Mouse (Mus musculus) common myeloid progenitor, adult 5-6 weeks (primary cell): ENCODE results near the gene Arhgap32. TPM values are rescaled to one million over a fixed set of nuclear protein-coding genes. Genes with fewer than 3 reads are reported as not detected.

ENCODE experiments used
- ATAC-seq: replicated peaks from 2 replicates; pipeline ENCODE4 v1.8.0; 2016; ENCODE audit warnings: low read depth, mild to moderate bottlenecking, moderate TSS enrichment, inconsistent platforms; ENCODE audit not compliant: poor library complexity, severe bottlenecking
- total RNA-seq: library from RNA; stranded (forward); fragments of 200-1000, 187-1606 nt; gene quantifications from 2 replicates; pipeline ENCODE4 v1.2.3, GENCODE M21; 2017

Arhgap32 gene
- total RNA-seq, 1 experiment from 2014 or later, result 12.4 TPM

DNA sequence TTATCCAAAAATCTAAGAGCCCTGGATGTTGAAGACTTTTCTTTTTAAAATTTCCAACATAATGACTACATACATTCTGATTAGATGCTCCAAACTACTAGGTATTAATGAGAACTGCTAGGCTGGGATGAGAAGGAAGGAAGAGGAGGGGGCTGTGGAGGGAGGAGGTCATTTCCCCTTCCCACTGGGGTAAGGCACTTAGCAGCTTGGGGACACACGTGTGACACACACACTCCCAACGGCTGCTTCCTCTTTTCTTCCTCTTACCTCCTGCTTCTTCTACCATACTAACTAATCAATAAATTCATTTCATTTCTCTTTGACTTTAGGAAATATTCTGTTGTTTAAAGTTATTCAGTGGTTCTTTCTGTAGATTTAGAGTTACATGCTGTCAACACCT is 65.2 kb downstream of the Arhgap32 start:
- ATAC-seq, result 0 out of 2 replicates have a peak, but pooled peaks have one; percentile 50

DNA sequence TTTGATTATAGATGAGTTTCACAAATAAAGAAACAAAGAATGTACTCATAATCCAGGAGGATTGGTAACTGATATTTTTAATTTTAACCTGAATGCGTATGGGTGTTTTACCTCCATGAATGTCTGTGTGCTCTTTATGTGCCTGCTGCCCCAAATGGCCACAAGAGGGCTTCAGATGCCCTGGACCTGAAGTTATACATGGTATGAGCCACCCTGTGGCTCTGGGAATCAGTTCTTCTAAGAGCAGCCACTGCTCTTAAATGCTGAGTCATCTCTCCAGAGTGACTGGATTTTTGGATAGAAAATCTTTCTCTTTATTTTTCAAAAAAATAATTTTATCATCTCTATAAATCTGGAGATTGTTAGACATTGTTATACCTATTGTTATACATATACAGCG is 70.6 kb downstream of the Arhgap32 start:
- peak; percentile 84 for ATAC-seq

DNA sequence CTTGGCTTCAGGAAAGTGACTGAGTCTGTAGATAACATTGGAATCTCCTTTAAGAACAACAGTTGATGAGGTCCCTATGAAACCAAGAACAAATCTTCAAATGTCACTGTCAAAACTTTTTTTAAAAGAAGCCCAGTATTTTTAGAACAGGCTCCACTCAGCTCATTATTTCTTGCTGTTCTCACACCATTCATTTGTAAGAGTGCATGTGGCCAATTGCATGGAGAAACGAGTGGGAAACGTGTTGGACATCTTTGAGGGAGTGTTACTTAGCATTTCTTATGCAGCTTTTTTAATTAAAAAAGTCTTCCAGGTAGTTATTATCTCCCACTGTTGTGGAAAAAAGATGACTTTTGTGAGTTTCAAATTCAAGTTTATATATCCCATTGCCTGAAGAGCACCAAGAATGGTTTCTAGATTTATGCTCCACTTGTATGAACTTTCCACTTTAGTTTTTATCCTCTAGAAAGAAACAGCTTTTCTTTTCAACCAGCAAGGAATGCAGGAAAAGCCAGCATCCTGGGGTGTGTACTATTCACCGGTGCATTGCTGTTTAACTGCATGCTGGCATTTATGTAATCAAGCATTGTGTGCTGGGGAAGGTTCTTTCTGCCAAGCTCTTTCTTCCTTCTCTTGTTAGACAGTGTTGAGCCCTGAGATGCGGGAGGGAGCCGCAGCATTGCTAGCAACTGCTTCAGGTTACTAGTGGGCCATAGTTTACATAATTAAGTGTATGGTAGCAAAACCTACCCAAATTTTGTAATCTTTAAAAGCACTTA is 76.5 kb downstream of the Arhgap32 start:
- ATAC-seq, result no peak

DNA sequence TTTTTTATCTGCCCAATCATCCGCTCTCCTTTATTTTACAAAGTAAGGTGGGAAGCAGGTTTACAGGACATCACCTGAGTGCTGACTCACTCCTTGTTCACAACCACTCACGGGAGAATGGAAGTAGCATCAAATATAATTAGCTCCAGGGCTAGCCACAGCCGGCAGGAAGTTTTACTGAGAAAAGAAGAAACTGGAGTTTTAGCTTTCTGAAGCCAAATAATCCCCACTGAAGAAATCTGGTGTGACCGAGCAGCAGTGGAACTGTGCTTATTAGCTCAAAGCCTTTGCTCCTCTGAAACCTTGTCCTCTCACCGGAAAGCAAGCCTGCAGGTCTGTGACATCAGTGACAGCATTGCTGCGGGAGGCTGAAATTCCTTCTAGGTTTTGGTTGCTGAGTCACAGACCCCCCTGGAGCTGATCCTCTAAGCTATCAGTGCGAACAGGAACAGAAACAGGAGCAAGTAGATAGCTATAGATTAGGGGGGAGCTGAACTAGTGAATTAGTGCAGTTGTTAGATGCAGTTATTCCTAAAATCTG is 88.6 kb downstream of the Arhgap32 start:
- ATAC-seq, result no peak

DNA sequence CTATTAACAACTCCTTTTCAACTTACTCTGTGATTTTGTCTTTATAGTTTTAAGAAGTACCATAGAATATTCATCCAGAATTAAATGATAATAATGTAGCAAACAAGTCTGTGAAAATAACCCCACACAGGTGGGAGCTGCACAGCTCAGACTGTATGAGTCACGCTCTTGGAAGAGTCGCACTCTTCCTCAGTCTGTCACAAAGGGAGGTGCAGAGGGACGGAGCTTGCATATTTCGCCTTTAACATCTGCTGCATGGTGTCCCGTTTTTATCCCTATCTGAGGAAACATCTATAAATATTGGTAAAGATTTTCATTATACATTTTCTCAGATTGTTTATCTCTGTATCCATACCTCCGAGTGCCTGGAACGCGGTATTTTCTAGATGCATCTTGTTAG is 91.2 kb downstream of the Arhgap32 start:
- no peak for ATAC-seq

DNA sequence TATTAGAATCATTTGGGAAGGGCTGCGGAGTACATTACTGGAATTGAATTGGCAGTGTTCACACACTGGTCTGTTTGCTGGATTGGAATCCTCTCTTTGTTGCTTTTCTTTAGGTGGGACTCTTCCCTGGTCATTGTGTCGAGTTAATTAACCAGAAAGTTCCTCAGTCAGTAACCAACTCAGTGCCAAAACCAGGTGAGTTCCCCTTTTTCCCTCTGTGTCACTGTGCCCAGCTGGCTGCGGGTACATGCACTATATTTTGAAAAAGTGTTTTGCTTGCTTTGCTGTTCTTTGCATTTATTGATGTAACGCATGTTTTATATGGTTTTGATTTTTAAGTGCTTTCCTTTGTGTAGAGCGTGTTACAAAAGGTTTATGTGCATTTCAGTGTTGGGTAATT is 92.1 kb downstream of the Arhgap32 start:
- ATAC-seq, result 0 out of 2 replicates have a peak, but pooled peaks have one; percentile 32

DNA sequence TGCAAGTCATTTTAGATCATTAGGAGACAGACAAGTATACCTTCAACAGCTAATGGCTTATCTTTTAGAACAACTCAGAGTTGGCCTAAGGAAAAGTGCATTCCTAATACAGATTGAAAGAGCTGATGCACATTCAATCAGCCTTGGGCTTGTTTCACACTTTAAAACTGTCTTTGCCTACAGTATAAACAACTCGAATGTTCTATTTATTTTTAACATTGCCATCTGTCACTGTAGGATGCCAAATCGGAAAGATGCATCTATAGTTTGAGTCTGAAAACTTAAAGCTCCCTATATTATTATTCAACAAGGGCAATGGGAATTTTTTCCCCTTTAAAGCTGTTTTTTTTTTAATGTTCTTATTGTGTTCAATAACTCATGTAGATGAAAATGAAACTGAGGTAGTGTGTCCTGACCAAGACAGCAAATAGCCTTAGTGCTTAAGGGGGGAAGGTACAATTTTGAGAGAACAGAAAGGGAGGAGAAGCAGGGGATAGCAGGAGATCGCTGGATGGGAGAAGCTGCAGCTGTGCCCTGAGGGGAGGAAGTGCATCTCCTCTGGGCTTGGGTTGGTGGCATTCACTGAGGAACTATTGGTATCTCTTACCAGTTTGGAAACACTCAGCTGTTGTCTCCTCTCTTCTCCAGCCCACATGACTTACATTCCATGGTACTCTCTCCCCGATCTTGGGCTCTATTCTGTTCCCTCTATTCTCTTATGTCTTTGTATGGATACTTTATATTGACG is 101.1 kb downstream of the Arhgap32 start:
- ATAC-seq, result no peak

DNA sequence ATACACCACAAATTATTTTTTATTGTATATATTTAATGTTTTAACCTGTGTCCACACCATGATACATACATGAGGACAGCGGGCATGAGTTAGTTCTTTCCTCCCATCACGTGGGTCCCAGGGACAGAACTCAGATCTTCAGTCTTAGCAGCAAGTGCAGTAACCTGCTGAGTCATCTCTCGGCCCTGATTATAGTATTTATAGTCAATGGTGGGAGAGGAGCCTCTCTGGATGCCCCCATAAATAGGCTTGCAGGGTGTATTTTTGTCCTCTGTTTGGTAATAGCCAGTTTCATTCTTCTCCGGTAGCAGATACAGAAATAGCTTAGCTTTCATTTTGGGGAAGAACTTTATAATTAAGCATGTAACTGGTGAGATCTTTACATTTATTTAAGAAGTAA is 103.5 kb downstream of the Arhgap32 start:
- peak; percentile 32; the same call in 1 of the 2 replicates for ATAC-seq

DNA sequence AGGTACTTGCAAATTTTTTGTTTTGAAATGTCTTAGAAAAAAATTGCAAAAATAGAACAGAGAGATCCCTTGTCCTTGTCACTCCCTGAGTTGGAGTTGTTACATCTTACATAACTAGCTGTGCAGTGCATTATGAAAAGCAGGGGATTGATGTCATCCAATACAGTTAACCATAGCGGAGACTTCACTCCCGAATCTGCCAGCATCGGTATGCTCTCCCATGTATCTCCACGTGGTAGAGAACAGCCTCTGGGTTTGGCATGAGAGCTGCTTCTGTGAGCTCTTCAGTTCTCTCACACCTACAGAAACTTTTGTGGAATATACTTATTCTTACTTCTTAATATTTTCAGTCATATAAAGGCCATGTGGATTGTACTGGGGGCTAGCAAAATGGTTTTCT is 106.2 kb downstream of the Arhgap32 start:
- no peak for ATAC-seq

DNA sequence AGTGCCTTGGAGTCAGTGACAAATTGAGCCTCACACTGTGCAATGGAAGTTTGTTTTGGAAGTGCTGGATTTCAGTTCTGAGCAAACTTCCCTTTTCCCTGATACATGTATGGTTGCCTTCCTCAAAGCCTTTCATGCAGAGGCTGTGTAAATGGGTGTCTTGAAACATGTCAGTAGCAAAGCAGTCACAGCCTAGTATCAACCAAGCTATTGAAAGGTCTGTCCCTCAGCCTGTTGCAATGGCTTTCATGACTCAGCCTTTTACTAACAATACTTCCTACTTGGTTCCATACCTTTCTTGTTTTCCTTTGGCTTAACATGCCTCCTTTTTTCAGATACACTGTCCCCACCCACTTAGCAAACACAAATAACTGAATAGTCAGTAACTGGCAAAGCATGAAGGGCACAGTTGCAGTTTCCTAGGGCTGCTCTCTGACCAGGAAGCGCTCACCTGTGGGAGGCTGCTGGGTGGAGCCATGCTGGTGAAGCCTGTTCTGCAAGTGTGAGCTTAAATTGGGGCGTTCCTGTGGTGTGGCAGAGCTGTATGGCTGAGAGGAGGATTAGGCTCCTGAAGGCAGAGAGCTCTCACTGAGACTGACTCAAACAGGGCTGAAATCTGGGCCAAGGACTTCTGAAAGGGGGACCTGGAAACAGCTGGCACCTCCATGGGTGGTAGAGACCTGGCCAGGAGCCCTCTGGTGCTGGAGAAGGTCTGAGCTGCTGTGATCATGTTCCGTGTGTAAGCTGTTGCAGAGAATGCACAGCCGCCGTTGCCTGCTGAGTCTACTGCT is 108.0 kb downstream of the Arhgap32 start:
- ATAC-seq, result peak; percentile 11; the same call in 1 of the 2 replicates

DNA sequence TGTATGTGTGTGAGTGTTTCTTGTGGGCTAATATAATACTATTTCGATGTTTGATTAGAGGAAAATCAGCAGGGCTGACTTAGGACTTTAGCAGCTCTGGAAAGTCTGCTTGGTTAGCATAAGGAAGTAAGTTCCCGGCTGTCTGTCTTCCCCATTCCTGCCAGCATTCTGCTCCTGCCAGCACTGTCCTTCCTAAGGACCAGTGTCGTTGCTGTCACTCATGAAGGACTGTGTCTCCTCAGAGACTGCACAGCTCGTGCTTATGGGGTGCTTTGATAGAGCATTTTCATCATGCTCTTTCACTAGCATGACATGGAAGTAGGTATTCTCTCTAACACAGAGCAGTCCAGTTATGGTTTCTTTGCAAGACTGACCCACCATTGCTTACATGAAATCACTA is 109.0 kb downstream of the Arhgap32 start:
- no peak for ATAC-seq

DNA sequence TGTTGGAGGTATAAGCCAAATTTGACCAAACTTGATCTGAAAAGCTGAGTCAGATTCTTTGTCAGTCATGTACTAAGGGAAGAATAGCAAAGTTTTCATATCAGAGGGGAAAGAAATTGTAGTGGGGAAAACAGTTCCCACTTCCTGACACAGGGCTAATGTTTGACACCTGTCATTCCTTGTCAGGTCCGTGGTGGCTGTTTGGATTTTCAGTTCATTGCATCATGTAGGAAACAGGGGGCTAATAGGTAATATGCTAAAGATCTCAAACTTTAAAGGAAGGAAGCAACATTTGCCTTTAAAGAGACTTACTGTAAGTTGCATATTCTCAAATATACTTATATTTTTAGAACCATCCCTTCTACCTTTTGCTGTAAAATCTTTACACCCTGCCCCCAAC is 109.6 kb downstream of the Arhgap32 start:
- no peak for ATAC-seq

DNA sequence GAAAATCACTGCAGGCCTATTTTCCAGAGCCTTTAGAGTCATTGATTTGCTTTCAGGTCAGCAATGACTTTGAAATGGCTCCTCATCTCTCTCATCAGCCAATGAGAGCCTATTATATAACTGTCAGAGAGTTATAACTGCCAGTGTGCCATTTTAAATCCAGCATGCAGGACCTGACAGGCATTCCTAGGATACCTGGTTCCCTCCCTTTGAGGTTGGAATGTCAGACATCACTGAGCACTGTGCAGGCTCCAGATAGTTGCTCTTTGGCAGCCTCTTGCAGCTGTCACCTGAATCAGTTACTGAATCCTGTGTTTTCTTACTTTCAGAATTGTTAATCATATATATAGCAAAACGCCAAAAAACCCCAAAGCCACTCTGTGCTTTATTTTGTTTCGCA is 111.1 kb downstream of the Arhgap32 start:
- ATAC-seq, result no peak

DNA sequence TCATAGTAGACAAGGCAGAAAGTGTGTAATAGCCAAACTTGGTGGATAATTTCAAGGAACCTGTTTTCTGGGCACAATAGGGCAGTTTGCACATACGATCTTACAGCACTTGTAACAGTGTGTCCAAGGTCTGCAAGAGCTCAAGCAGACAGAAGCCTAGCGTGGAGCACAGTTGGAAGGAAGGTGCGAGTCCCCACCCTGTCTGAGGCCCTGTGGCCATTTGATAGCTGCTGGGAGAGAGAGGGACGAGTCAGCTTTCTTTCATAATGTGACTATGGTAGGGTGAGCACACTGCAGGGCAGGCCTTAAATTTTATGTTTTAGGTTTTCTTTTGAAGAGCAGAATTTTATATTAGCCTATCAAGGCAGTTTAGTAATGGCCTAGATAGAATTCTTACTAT is 117.7 kb downstream of the Arhgap32 start:
- no peak for ATAC-seq

DNA sequence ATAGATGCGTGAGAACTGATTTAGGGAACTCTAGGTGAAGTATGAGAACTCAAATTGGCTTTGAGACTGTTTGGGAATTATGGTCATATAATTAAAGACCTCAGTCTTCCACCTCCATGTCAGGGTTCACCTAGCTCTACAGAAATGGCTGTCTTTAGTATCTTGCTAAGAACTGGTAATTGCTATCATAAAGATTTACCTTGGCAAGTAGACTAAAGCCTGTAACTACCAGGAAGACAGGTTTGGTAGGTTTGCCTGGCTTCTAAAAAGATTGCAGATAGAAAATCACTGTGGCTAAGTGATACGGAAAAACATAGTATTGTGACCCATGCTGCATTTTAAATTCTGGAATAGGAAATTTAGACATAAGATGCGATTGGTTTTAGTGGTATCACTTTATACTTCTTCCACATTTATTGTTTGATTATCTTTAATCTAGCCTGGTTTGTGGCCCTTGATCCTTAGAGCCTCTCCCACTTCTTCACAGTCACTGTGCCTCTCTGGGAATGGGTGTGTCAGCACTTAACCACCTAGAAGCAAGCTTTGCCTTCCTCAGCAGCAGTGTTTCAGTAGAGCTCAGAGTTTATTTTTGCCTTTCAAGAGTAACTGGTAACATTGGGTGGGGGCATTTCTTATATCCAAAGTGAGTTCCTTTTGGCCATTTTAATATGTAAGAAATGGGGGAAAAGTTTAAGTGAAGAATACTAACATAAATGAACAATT is 119.0 kb downstream of the Arhgap32 start:
- ATAC-seq, result no peak

DNA sequence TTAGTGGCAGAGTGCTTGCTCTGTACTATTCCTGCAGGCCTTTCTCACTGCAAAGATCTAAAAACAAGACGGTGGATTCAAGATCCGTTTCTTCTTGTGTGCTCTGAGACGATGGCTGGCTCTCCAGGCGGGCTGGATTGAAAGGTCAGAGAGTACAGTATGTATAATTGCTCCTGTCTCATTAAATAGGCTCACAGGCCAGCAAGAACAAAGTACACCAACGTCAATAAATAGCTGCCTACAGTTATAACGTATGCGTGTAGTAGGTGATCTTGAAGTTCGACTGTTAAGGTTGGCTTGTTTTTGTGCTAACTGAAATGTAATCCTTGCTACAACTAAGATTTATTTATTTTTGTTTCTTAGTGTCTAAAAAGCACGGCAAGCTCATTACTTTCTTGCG is 123.0 kb downstream of the Arhgap32 start:
- no peak for ATAC-seq

DNA sequence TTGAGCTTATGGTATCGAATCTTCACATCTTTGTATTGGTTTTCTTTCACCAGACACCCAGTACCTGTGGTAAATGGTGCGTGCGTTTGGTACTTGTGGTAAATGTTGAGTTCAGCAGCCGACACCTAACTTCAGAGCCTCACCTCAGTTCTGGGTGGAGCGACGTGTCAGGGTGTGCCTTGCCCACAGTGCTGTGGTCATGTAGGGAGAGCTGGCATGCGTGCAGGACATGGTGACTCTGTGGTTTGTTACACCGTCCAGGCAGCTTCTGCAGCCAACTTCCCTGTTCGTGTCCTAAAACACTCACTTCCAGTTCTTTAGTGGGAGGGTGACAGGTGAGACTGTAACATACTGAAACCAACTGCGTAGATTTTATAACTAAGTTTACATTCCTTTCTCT is 123.5 kb downstream of the Arhgap32 start:
- ATAC-seq, result peak; percentile 76

DNA sequence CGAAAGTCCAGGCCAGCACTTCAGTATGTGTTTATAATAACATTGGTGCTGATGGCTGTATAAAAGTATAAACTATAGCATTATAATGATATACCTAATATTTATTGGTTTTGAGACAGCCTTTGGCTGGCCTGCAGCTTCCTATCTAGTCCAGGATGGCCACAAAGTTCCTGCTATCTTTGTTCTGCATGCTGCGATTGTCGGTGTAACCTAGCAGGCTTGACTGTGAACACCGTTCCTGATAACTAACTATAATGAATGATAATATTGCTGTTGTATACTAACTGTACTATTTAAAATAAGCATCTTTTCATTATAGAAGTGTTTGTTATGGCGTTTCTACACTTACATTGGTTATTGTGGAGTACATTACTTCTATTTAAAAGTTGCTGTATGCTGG is 124.5 kb downstream of the Arhgap32 start:
- no peak for ATAC-seq

DNA sequence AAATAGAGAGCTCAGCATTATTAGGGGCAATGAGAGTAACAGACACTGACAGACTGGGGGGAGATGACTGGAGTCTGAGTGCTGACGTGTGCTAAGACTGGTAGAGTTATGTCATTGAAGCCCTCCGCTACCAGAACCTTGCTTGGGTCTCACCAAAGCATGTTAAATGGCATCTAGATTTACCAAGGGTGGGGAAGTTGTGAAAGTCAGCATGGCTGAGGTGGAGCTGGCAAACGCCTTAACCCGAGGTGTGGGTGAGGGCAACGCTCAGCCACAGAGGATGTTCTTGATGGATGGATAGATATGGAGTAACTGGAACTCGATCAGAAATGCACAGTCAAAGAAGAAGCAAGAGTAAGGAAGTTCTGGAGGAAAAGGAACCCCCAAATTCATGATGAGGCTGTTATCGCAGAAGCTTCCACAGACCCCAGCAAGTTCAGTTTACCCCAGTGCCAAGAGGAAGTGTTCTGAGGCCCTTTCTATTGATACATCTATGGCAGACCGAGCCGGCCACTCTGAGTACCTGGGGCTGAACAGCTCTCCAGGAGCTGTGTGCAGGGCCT is 125.8 kb downstream of the Arhgap32 start:
- ATAC-seq, result peak; percentile 71
